Comparison of ENCODE assay signal across 8 mouse cellular contexts in genomic region chr7:123123665-123124298, GRCm38 (mm10). TPM values are rescaled to one million over a fixed set of nuclear protein-coding genes. Genes with fewer than 3 reads are reported as not detected.
DNase-seq lines count a peak whose midpoint lies in the region; ATAC-seq and TF ChIP-seq lines count a peak whose summit lies in the region.

TSS of gene Tnrc6a (plus strand) at chr7:123123885.

- in situ Hi-C loops in CH12.LX (cut with MboI; ENCODE audit: low pct_ligation_motif_present, low pct_unique_long_range_greater_than_20kb, low sequenced_read_pairs) = no loop called here

- no peaks in the 10 kb centered on the region for H3K27me3 ChIP-seq in CH12.LX (replicated peaks)
- 0 out of 2 replicates have a peak, but pooled peaks cover 10% of the 10 kb centered on the region for H3K27me3 ChIP-seq in forebrain, embryonic 12.5 days
- H3K27me3 ChIP-seq in heart, postnatal 0 days (ENCODE audit: control insufficient read depth, insufficient read depth, low read length) = no peaks in the 10 kb centered on the region
- H3K27me3 ChIP-seq in liver, embryonic 16.5 days (ENCODE audit: control insufficient read depth, insufficient read depth, low read depth, low read length) = no peaks in the 10 kb centered on the region
- H3K27me3 ChIP-seq in neural tube, embryonic 13.5 days = no peaks in the 10 kb centered on the region
- H3K27me3 ChIP-seq in testis, adult 2 months (ENCODE audit: control insufficient read depth, insufficient read depth, low read length) = no peaks in the 10 kb centered on the region

- TF ChIP-seq RAD21 in CH12.LX (IDR thresholded peaks at IDR 0.05; ENCODE audit: low read depth, low read length) = no peak

- peak within 1 kb of the TSS; percentile 84 for H3K4me2 ChIP-seq in CH12.LX (ENCODE audit: insufficient read depth, low read depth, poor library complexity, severe bottlenecking)
- H3K4me2 ChIP-seq in forebrain, embryonic 12.5 days = peak within 1 kb of the TSS; percentile 62
- H3K4me2 ChIP-seq in heart, postnatal 0 days (ENCODE audit: low read depth, low read length) = peak within 1 kb of the TSS; percentile 77
- peak within 1 kb of the TSS; percentile 64 for H3K4me2 ChIP-seq in liver, embryonic 16.5 days (ENCODE audit: low read depth, low read length)
- peak within 1 kb of the TSS; percentile 69 for H3K4me2 ChIP-seq in neural tube, embryonic 13.5 days

- TF ChIP-seq EP300 in CH12.LX (IDR thresholded peaks at IDR 0.05; ENCODE audit: low read length) = 0 out of 2 replicates have a peak, but pooled peaks have one; percentile 10
- TF ChIP-seq EP300 in heart, postnatal 0 days (IDR thresholded peaks at IDR 0.05; ENCODE audit: low read depth) = peak; percentile 69; the same call in 1 of the 2 replicates

- no peak for TF ChIP-seq CTCF in CH12.LX (conservative IDR thresholded peaks at IDR 0.05 in 1 of 2, IDR thresholded peaks at IDR 0.05 in 1 of 2; ENCODE audit: low read depth in 2 of 2, low read length in 2 of 2)
- no peak for TF ChIP-seq CTCF in heart, postnatal 0 days (IDR thresholded peaks at IDR 0.05; ENCODE audit: low read depth)
- no peak for TF ChIP-seq CTCF in testis, adult 2 months (IDR thresholded peaks at IDR 0.05; ENCODE audit: control insufficient read depth, insufficient read depth, insufficient replicate concordance, low read depth, low read length)

- dilution Hi-C loops in CH12.LX (cut with MboI; ENCODE audit: extremely low pct_ligation_motif_present, extremely low pct_unique_long_range_greater_than_20kb, low sequenced_read_pairs) = no loop called here

- under 1% methylated on average over 50 of the region's 55 CpGs for WGBS in forebrain, embryonic 12.5 days
- under 1% methylated on average over 49 of the region's 55 CpGs for WGBS in heart, postnatal 0 days
- 0% methylated on average over 52 of the region's 55 CpGs for WGBS in liver, embryonic 16.5 days (ENCODE audit: insufficient replicate concordance)
- under 1% methylated on average over 50 of the region's 55 CpGs for WGBS in neural tube, embryonic 13.5 days

- H3K4me1 ChIP-seq in CH12.LX (ENCODE audit: control insufficient read depth in 1 of 2, insufficient read depth in 2 of 2) = peaks cover 0 to 35% of the 10 kb centered on the region in 2 experiments; a peak in 2 of 4 replicates
- H3K4me1 ChIP-seq in forebrain, embryonic 12.5 days = peaks cover 26% of the 10 kb centered on the region
- H3K4me1 ChIP-seq in heart, postnatal 0 days (ENCODE audit: control insufficient read depth, insufficient read depth) = peaks cover 29% of the 10 kb centered on the region
- H3K4me1 ChIP-seq in liver, embryonic 16.5 days (ENCODE audit: control insufficient read depth, low read depth, low read length) = peaks cover 5% of the 10 kb centered on the region
- peaks cover 38% of the 10 kb centered on the region for H3K4me1 ChIP-seq in neural tube, embryonic 13.5 days (replicated peaks)
- no peaks in the 10 kb centered on the region; the same call in 1 of the 2 replicates for H3K4me1 ChIP-seq in testis, adult 2 months (ENCODE audit: control insufficient read depth, insufficient read depth, low read length)

- DNase-seq in CH12.LX (ENCODE audit: extremely low read depth) = peak; percentile 86
- peak; percentile 77 for DNase-seq in c-Kit-positive CD71-positive TER-119-negative erythroid progenitor cells, embryonic 14.5 days (ENCODE audit: low read depth)
- peak; percentile 90 for DNase-seq in heart, postnatal 0 days (ENCODE audit: low spot score)
- DNase-seq in kidney, postnatal 4 days = peak; percentile 93 to 97

- peak within 1 kb of the TSS; percentile 81 to 91 (median 86) for H3K4me3 ChIP-seq in CH12.LX (replicated peaks in 1 of 3; ENCODE audit: low read depth in 2 of 3, low read length in 2 of 3, poor library complexity in 1 of 3)
- peak within 1 kb of the TSS; percentile 98 for H3K4me3 ChIP-seq in forebrain, embryonic 12.5 days (replicated peaks)
- H3K4me3 ChIP-seq in heart, postnatal 0 days (ENCODE audit: low read depth, low read length) = peak within 1 kb of the TSS; percentile 91
- peak within 1 kb of the TSS; percentile 99 for H3K4me3 ChIP-seq in liver, embryonic 16.5 days (ENCODE audit: low read depth, low read length)
- H3K4me3 ChIP-seq in neural tube, embryonic 13.5 days = peak within 1 kb of the TSS; percentile 88
- H3K4me3 ChIP-seq in testis, adult 2 months (ENCODE audit: control insufficient read depth, low read depth, low read length) = peak within 1 kb of the TSS; percentile 98

- H3K36me3 ChIP-seq in CH12.LX (replicated peaks in 1 of 2; ENCODE audit: control insufficient read depth in 1 of 2, insufficient read depth in 1 of 2, low read length in 1 of 2) = peaks cover 2 to 24% of the 10 kb centered on the region in 2 experiments
- peaks cover 8% of the 10 kb centered on the region for H3K36me3 ChIP-seq in forebrain, embryonic 12.5 days (replicated peaks)
- peaks cover 7% of the 10 kb centered on the region for H3K36me3 ChIP-seq in heart, postnatal 0 days (replicated peaks; ENCODE audit: control insufficient read depth, insufficient read depth, low read length)
- peaks cover 5% of the 10 kb centered on the region; the same call in 1 of the 2 replicates for H3K36me3 ChIP-seq in liver, embryonic 16.5 days (ENCODE audit: control insufficient read depth, insufficient read depth)
- peaks cover 7% of the 10 kb centered on the region; the same call in 1 of the 2 replicates for H3K36me3 ChIP-seq in neural tube, embryonic 13.5 days
- no peaks in the 10 kb centered on the region for H3K36me3 ChIP-seq in testis, adult 2 months (ENCODE audit: control insufficient read depth, insufficient read depth, low read length)

- no peaks in the 10 kb centered on the region for H3K9me3 ChIP-seq in CH12.LX (replicated peaks; ENCODE audit: low read length)
- H3K9me3 ChIP-seq in forebrain, embryonic 12.5 days = no peaks in the 10 kb centered on the region
- H3K9me3 ChIP-seq in heart, postnatal 0 days (replicated peaks; ENCODE audit: control insufficient read depth, low read length) = no peaks in the 10 kb centered on the region
- H3K9me3 ChIP-seq in liver, embryonic 16.5 days (replicated peaks; ENCODE audit: control insufficient read depth, low read length) = no peaks in the 10 kb centered on the region
- no peaks in the 10 kb centered on the region for H3K9me3 ChIP-seq in neural tube, embryonic 13.5 days

- peak; percentile 88 for TF ChIP-seq POLR2A in CH12.LX (IDR thresholded peaks at IDR 0.05; ENCODE audit: low read depth, low read length)
- TF ChIP-seq POLR2A in testis, adult 2 months (IDR thresholded peaks at IDR 0.05; ENCODE audit: control insufficient read depth, low read depth, low read length) = peak; percentile 90

- ATAC-seq in forebrain, embryonic 12.5 days (ENCODE audit: low FRiP score) = peak; percentile 93
- peak; percentile 96 for ATAC-seq in heart, postnatal 0 days (ENCODE audit: insufficient read depth, low read depth)
- ATAC-seq in liver, embryonic 16.5 days (ENCODE audit: low read depth) = peak; percentile 96
- peak; percentile 94 for ATAC-seq in neural tube, embryonic 13.5 days (ENCODE audit: low read depth)

- H3K9ac ChIP-seq in CH12.LX (ENCODE audit: insufficient read depth, low read depth) = peak within 1 kb of the TSS; percentile 95
- peak within 1 kb of the TSS; percentile 96 for H3K9ac ChIP-seq in forebrain, embryonic 12.5 days
- H3K9ac ChIP-seq in heart, postnatal 0 days (replicated peaks; ENCODE audit: low read depth, low read length) = peak within 1 kb of the TSS; percentile 98
- peak within 1 kb of the TSS; percentile 99 for H3K9ac ChIP-seq in liver, embryonic 16.5 days (ENCODE audit: low read depth, low read length)
- H3K9ac ChIP-seq in neural tube, embryonic 13.5 days = peak within 1 kb of the TSS; percentile 98

- H3K79me2 ChIP-seq in CH12.LX (replicated peaks; ENCODE audit: control insufficient read depth, extremely low read depth, insufficient read depth, poor library complexity, severe bottlenecking) = peaks cover 32% of the 10 kb centered on the region

- H3K27ac ChIP-seq in CH12.LX (ENCODE audit: insufficient read depth, low read depth) = peak within 1 kb of the TSS; percentile 90
- peak within 1 kb of the TSS; percentile 97 for H3K27ac ChIP-seq in forebrain, embryonic 12.5 days
- H3K27ac ChIP-seq in heart, postnatal 0 days (ENCODE audit: low read depth) = peak within 1 kb of the TSS; percentile 98
- peak within 1 kb of the TSS; percentile 93 for H3K27ac ChIP-seq in liver, embryonic 16.5 days (ENCODE audit: low read length)
- H3K27ac ChIP-seq in neural tube, embryonic 13.5 days (replicated peaks) = peak within 1 kb of the TSS; percentile 98
- peak within 1 kb of the TSS; percentile 99 for H3K27ac ChIP-seq in testis, adult 2 months (ENCODE audit: control insufficient read depth, insufficient read depth, low read depth, low read length)

TF ChIP-seq in CH12.LX, 34 proteins besides CTCF, POLR2A, EP300 and RAD21 (continues in another document):
- TF ChIP-seq IRF4 (IDR thresholded peaks at IDR 0.05; ENCODE audit: low read depth, low read length) (0 out of 2 replicates have a peak, but pooled peaks have one; percentile 9), MAZ (IDR thresholded peaks at IDR 0.05; ENCODE audit: low read depth, low read length) (no peak; the same call in 1 of the 2 replicates), KAT2A (IDR thresholded peaks at IDR 0.05; ENCODE audit: insufficient replicate concordance, low read length) (peak; percentile 90; the same call in 1 of the 2 replicates), ELF1 (IDR thresholded peaks at IDR 0.05; ENCODE audit: low read depth, low read length) (peak; percentile 68), TCF12 (IDR thresholded peaks at IDR 0.05; ENCODE audit: low read depth, low read length) (peak; percentile 77), SIN3A (IDR thresholded peaks at IDR 0.05; ENCODE audit: low read length) (peak; percentile 60; the same call in 1 of the 2 replicates), ZNF384 (IDR thresholded peaks at IDR 0.05; ENCODE audit: low read depth, low read length) (peak; percentile 99), MEF2A (IDR thresholded peaks at IDR 0.05; ENCODE audit: borderline replicate concordance, low read depth, low read length) (0 out of 2 replicates have a peak, but pooled peaks have one; percentile 42), MAFK (IDR thresholded peaks at IDR 0.05; ENCODE audit: insufficient replicate concordance, low read length) (no peak; the same call in 1 of the 2 replicates), ZMIZ1 (IDR thresholded peaks at IDR 0.05; ENCODE audit: low read depth, low read length) (peak; percentile 67), NELFE (IDR thresholded peaks at IDR 0.05; ENCODE audit: low read depth, low read length) (peak; percentile 86)

RNA-seq across cellular contexts. Expression of gene Tnrc6a, which starts in this region (rescaled TPM):
- total RNA-seq in CH12.LX (2012; rRNA removed) (20.1 and 23.8 TPM in 2 replicates), CH12.LX (2014; rRNA removed) (13.5 and 16.3 TPM in 2 replicates)
- polyA plus RNA-seq in CH12.LX (2012; ENCODE audit: insufficient read length, low read depth) = 48.0 and 62.0 TPM in 2 replicates
- polyA plus RNA-seq in forebrain, embryonic 12.5 days (2016; fragmentation: Nextera tagmentation; extraction: Ambion mirVana) = 75.3 and 76.5 TPM in 2 replicates
- 31.8 and 41.4 TPM in 2 replicates for total RNA-seq in heart, postnatal 0 days (2014; rRNA removed; ENCODE audit: low replicate concordance)
- polyA plus RNA-seq in heart, postnatal 0 days (2015; fragmentation: Nextera tagmentation; extraction: Ambion mirVana) = 33.6 and 36.9 TPM in 2 replicates
- polyA plus RNA-seq in liver, embryonic 16.5 days (2015; fragmentation: Nextera tagmentation; extraction: Ambion mirVana) = 11.9 and 12.7 TPM in 2 replicates
- 43.0 and 47.1 TPM in 2 replicates for polyA plus RNA-seq in neural tube, embryonic 13.5 days (2015; fragmentation: Nextera tagmentation; extraction: Ambion mirVana)
- polyA plus RNA-seq in testis, adult 2 months (2012; rRNA removed) = 11.1 and 12.9 TPM in 2 replicates

Comparison
In these comparisons a context has a peak if more than half of its experiments do, and no peak if none do; other contexts are left out.
1. Peak in every context shown above with its lines: DNase-seq, ATAC-seq, H3K4me3 ChIP-seq and H3K27ac ChIP-seq.